Mouse (Mus musculus): Measurements from ENCODE around the gene Odf2l. TPM values are rescaled to one million over a fixed set of nuclear protein-coding genes. Genes with fewer than 3 reads are reported as not detected.

Odf2l gene
- total RNA-seq (2021): 10 to 100 TPM; 11.6 to 12.0 TPM

- intact Hi-C loops (cut with DNase I): loop anchor here (5.0 kb wide), 1 partner anchor 911 kb away; the partner anchor contains the start of gene Lmo4
Measured at GRCm38 (mm10) chr3:145118254-145119001, at the start of gene Odf2l. Gene Odf2l (plus strand): TSS chr3:145118588.

DNA sequence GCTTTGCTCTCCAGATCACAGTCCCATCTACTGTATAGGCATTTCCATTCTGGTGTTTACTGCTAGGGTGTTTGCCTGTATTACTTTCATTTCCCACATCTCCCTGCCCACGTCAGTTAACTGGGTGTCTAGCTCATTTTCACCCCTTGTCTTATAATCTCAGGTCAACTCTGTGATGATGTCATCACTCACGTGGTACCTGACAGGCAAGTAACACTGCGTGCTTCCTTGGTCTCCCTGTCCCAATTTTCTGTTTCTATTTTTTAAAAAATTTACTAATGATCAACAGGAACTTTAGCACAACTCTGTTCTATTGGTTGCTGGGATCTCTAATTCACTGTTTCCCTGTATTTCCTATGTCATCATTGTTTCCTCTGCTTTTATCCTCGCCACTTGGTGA lies 49.4 kb upstream of the Odf2l start:
- no peak for DNase-seq
- intact Hi-C loops (cut with DNase I): no loop called here

More at GRCm38 (mm10) chr3:145118254-145119001, at the start of gene Odf2l:
- DNase-seq: peak; percentile 97 to 99

GRCm38 (mm10) chr3:145072339-145072738 lies 46.0 kb upstream of the Odf2l start:
- intact Hi-C loops (cut with DNase I): no loop called here
- no peak for DNase-seq

GRCm38 (mm10) chr3:145078405-145078804 lies 40.0 kb upstream of the Odf2l start:
- no peak for DNase-seq
- intact Hi-C loops (cut with DNase I): no loop called here

DNA sequence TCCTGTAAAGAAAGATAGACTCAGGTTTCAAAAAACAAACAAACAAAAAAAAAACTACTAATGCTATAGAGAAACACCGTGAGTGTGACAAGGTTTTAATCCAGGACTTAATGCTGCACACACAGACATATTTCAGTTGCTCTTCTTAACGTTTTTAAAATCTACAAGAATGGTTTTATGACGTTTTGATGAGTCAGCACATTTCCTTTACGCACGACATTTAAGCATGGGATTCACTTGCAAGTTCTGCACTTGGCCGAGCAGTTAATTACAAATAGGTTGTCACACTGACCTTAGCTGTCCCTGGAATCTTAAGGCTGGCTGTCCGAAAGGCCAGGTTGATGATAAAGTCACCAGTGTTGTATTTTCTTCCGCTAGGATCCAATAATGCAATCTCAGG lies 37.5 kb upstream of the Odf2l start:
- DNase-seq: no peak
- intact Hi-C loops (cut with DNase I): no loop called here

- no peak for DNase-seq
- intact Hi-C loops (cut with DNase I): no loop called here
Measured at GRCm38 (mm10) chr3:145083081-145083480, 35.3 kb upstream of the Odf2l start.

DNA sequence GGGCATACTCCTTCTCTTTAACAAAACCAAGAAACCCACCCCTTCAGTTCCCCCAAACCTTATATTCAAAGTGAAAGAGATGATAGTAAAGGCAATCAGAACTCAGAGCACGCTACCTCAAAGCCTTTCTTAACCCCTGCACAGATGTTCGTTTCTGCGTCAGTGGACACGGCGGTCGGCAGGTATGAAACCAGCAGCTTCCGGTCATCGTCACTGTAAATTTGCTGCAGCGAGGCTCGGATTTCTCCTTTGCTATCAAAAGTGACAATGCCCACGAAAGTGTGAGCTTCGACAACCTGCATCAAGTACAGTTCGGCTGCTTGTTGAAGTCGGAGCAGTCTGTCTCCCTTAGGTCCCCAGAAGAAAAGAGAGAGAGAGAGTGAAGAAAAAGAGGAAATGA lies 32.2 kb upstream of the Odf2l start:
- intact Hi-C loops (cut with DNase I): no loop called here
- DNase-seq: no peak

- intact Hi-C loops (cut with DNase I): no loop called here
- DNase-seq: no peak
Measured at GRCm38 (mm10) chr3:145087857-145088598, 30.4 kb upstream of the Odf2l start.

- no peak for DNase-seq
- intact Hi-C loops (cut with DNase I): no loop called here
Measured at GRCm38 (mm10) chr3:145099291-145099690, 19.1 kb upstream of the Odf2l start, which contains the start of gene Clca2. Gene Clca2 (minus strand): TSS chr3:145099443.

GRCm38 (mm10) chr3:145101891-145102555 lies 16.4 kb upstream of the Odf2l start:
- peak; percentile 33 to 54 for DNase-seq
- intact Hi-C loops (cut with DNase I): loop anchor here (5.0 kb wide), 1 partner anchor 900 kb away; no protein-coding TSS in a partner anchor

GRCm38 (mm10) chr3:145103321-145103720 lies 15.1 kb upstream of the Odf2l start:
- intact Hi-C loops (cut with DNase I): loop anchor here (5.0 kb wide), 1 partner anchor 901 kb away; no protein-coding TSS in a partner anchor
- no peak for DNase-seq

- intact Hi-C loops (cut with DNase I): loop anchor here (5.0 kb wide), 1 partner anchor 901 kb away; no protein-coding TSS in a partner anchor
- DNase-seq: no peak
Measured at GRCm38 (mm10) chr3:145103770-145104169, 14.6 kb upstream of the Odf2l start.

GRCm38 (mm10) chr3:145105076-145105772 lies 13.2 kb upstream of the Odf2l start:
- no peak for DNase-seq
- intact Hi-C loops (cut with DNase I): no loop called here

GRCm38 (mm10) chr3:145105773-145106504 lies 12.4 kb upstream of the Odf2l start:
- intact Hi-C loops (cut with DNase I): no loop called here

GRCm38 (mm10) chr3:145115169-145115568 lies 3.2 kb upstream of the Odf2l start:
- intact Hi-C loops (cut with DNase I): loop anchor here (5.0 kb wide), 1 partner anchor 908 kb away; the partner anchor contains the start of gene Lmo4
- no peak for DNase-seq

More at GRCm38 (mm10) chr3:145105773-145106504, 12.4 kb upstream of the Odf2l start:
- DNase-seq: no peak

- no peak for DNase-seq
- intact Hi-C loops (cut with DNase I): loop anchor here (5.0 kb wide), 1 partner anchor 910 kb away; the partner anchor contains the start of gene Lmo4
Measured at GRCm38 (mm10) chr3:145117637-145118036, 751 bp upstream of the Odf2l start.

GRCm38 (mm10) chr3:145119002-145119358 lies 592 bp downstream of the Odf2l start:
- DNase-seq: no peak
- intact Hi-C loops (cut with DNase I): loop anchor here (5.0 kb wide), 1 partner anchor 912 kb away; the partner anchor contains the start of gene Lmo4

GRCm38 (mm10) chr3:145119425-145119824 lies 1.0 kb downstream of the Odf2l start:
- intact Hi-C loops (cut with DNase I): loop anchor here (5.0 kb wide), 1 partner anchor 912 kb away; the partner anchor contains the start of gene Lmo4
- no peak for DNase-seq

DNA sequence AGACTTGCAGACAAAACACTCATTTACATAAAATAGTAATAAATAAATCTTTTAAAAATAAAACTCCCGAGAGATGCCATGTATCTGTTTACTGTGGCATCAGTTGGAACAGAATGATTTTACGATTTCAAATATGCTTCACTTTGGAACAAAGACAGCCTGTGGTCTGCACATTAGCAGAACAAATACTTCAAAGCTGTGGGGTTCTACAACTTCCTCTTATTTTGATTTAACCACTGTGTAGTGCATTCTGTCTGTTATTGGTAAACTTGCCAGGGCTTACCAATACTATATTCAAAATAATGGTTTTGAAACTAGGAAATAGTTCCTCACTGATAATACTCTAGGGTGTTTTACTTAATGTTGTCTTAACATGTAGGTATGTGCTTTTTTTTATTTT lies 8.2 kb downstream of the Odf2l start:
- DNase-seq: no peak
- intact Hi-C loops (cut with DNase I): no loop called here

Measured in heart, postnatal 36 days (tissue).